Mouse (Mus musculus) heart, postnatal 0 days (tissue): ENCODE measurements at regions not wholly inside any gene's neighbourhood (a gene's known extent, or its start where the extent isn't known, plus 50 kb on each side); places are given as distances from the start of the nearest gene placed in this dataset.

Source experiments
- ATAC-seq: fragments of 200-750 bp; cut with Nextera tagmentation; 2 replicates; pipeline ENCODE4 v1.8.0; 2017; ENCODE audit warnings: low read depth, moderate number of reproducible peaks, moderate library complexity; ENCODE audit not compliant: insufficient read depth
- DNase-seq: peaks from one replicate; pipeline ENCODE4 v3.0.0-alpha.2; 2016; ENCODE audit warnings: low spot score
- H3K27ac ChIP-seq: fragments of 300-500 bp; sonication (generic); 2 replicates; pipeline ENCODE4 v1.5.1; 2014; ENCODE audit warnings: low read depth, mild to moderate bottlenecking
- H3K27me3 ChIP-seq: fragments of 300-500 bp; sonication (generic); 2 replicates; pipeline ENCODE4 v1.6.1; 2014; ENCODE audit warnings: low read length, mixed read lengths; ENCODE audit not compliant: control insufficient read depth, insufficient read depth
- H3K36me3 ChIP-seq: fragments of 300-500 bp; sonication (generic); replicated peaks from 2 replicates; pipeline ENCODE4 v1.6.1; 2014; ENCODE audit warnings: low read length, mixed read lengths; ENCODE audit not compliant: control insufficient read depth, insufficient read depth
- H3K4me1 ChIP-seq: fragments of 300-500 bp; sonication (generic); 2 replicates; pipeline ENCODE4 v1.6.1; 2014; ENCODE audit warnings: antibody characterized with exemption; ENCODE audit not compliant: control insufficient read depth, insufficient read depth
- H3K4me2 ChIP-seq: fragments of 300-500 bp; sonication (generic); 2 replicates; pipeline ENCODE4 v1.6.1; 2014; ENCODE audit warnings: low read depth, mild to moderate bottlenecking, low read length, moderate library complexity
- H3K4me3 ChIP-seq: fragments of 300-500 bp; sonication (generic); 2 replicates; pipeline ENCODE4 v1.5.1; 2014; ENCODE audit warnings: low read depth, low read length
- H3K9ac ChIP-seq: fragments of 300-500 bp; sonication (generic); replicated peaks from 2 replicates; pipeline ENCODE4 v1.6.1; 2014; ENCODE audit warnings: low read depth, low read length, mixed read lengths
- H3K9me3 ChIP-seq: fragments of 300-500 bp; sonication (generic); replicated peaks from 2 replicates; pipeline ENCODE4 v1.6.1; 2016; ENCODE audit warnings: low read length; ENCODE audit not compliant: control insufficient read depth
- CTCF ChIP-seq: IDR thresholded peaks from 2 replicates; pipeline ENCODE4 v1.5.1; 2016; ENCODE audit warnings: antibody characterized with exemption, control low read depth, low read depth
- EP300 ChIP-seq: IDR thresholded peaks from 2 replicates; pipeline ENCODE4 v1.6.1; 2016; ENCODE audit warnings: antibody characterized with exemption, low read depth
- WGBS: fragments of 180-500 bp; shearing (Covaris S2); extraction: QIAGEN DNeasy Blood & Tissue Kit; methylation state at CpG from one replicate; pipeline ENCODE4 v1.1.7; 2014; 5-methylcytosine and 5-hydroxymethylcytosine counted together

DNA sequence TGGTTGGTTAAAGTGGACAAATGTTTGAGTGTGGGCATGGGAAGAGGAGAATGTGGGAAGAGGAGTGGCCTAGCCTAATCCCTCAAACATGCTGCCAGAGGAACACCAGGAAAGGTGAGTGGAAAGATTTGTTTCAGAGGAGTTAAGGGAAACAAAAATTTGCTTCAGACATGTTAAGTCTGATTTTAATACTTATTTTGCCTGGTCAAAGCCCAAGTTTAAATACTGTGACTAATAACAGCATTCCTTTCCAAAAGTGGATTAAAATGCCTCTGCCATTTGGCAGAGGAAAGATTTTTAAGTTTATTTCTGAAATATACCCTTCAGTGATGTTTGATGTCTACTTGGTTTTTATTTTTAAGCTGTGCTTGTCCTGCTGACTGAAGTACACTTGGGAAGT, 174.6 kb upstream of the Btg1 start:
- Histone ChIP-seq H3K4me1 (no peaks in the 10 kb centered on the region), H3K27me3 (no peaks in the 10 kb centered on the region), H3K9ac (no peak overlapping the region), H3K9me3 (no peaks in the 10 kb centered on the region), H3K36me3 (no peaks in the 10 kb centered on the region), H3K27ac (no peak overlapping the region), H3K4me3 (no peak overlapping the region), H3K4me2 (no peak overlapping the region)
- TF ChIP-seq CTCF: no peak
- TF ChIP-seq EP300: no peak
- ATAC-seq (no peak), DNase-seq (no peak)

DNA sequence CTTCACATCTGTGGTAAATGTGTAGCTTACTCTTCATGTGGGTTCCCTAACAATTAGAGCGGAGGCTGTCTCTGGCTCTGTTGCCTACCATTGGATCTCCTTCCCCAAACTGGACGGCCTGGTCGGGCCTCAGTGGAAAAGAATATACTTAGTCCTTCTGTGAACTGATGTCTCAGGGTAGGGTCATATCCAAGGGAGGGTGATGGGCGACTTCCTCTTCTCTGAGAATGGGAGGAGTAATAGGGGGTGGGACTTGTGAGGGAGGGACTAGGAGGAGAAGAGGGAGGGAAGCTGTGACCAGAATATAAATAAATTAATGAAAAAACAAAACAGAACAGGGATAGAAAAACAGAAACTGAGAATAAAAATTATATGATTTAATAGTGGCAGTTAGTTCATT, 166.5 kb upstream of the Btg1 start:
- Histone ChIP-seq H3K4me2 (no peak overlapping the region), H3K4me3 (no peak overlapping the region), H3K27me3 (no peaks in the 10 kb centered on the region), H3K9me3 (0 out of 2 replicates have a peak, but pooled peaks cover 5% of the 10 kb centered on the region), H3K4me1 (no peaks in the 10 kb centered on the region), H3K9ac (no peak overlapping the region), H3K36me3 (no peaks in the 10 kb centered on the region), H3K27ac (no peak overlapping the region)
- WGBS: 85% methylated on average over 4 of the region's 4 CpGs
- no peak for DNase-seq
- TF ChIP-seq CTCF (no peak), EP300 (no peak)
- ATAC-seq: no peak

DNA sequence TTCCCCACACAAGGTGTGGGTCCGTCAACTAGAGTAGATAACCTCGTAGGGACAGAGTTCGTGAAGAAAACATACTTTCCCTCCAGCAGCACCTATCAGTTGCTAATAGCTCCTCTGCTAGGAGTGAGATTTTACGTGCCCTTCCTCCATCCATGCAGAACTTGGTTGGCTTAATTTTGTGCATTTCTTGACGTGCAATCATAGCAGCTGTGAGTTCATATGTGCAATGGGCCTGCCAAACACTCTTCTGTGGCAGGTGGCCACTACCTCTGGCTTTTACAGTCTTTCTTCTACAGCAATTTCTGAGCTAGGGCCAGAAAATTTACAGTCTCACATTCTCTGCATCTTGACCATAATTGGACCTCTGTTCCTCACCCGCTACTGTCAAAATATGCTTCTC, 161.9 kb upstream of the Btg1 start:
- no peak for ATAC-seq
- H3K4me1 ChIP-seq: no peaks in the 10 kb centered on the region
- H3K4me3 ChIP-seq: no peak overlapping the region
- H3K27me3 ChIP-seq: no peaks in the 10 kb centered on the region
- TF ChIP-seq CTCF (no peak), EP300 (no peak)
- no peak overlapping the region for H3K4me2 ChIP-seq
- no peak for DNase-seq
- WGBS: 77% methylated on average over 6 of the region's 6 CpGs
- H3K9ac ChIP-seq: no peak overlapping the region
- H3K36me3 ChIP-seq: no peaks in the 10 kb centered on the region
- 0 out of 2 replicates have a peak, but pooled peaks cover 5% of the 10 kb centered on the region for H3K9me3 ChIP-seq
- H3K27ac ChIP-seq: no peak overlapping the region

DNA sequence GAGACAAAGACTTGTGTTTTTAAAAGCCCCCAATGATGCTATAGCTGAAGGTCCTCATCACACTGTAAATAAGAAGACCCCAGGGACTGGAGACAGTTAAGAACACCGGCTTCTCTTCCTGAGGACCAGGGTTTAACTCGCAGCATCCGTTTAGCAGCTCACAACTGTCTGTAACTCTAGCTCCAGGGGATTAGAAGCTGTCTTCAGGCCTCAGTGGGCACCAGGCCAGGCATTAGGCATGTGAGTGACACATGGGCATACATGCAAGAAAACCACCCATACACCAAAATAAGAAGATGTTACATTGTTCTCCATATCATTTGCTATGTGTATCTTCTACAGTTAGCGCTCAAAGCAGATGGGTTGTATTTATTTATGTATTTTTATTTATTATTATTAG, 158.3 kb upstream of the Btg1 start:
- Histone ChIP-seq H3K9ac (no peak overlapping the region), H3K36me3 (no peaks in the 10 kb centered on the region), H3K4me1 (no peaks in the 10 kb centered on the region), H3K27ac (no peak overlapping the region), H3K4me2 (no peak overlapping the region), H3K4me3 (no peak overlapping the region), H3K9me3 (no peaks in the 10 kb centered on the region), H3K27me3 (no peaks in the 10 kb centered on the region)
- no peak for ATAC-seq
- TF ChIP-seq CTCF (no peak), EP300 (no peak)
- WGBS: 78% methylated on average over 4 of the region's 4 CpGs
- no peak for DNase-seq

DNA sequence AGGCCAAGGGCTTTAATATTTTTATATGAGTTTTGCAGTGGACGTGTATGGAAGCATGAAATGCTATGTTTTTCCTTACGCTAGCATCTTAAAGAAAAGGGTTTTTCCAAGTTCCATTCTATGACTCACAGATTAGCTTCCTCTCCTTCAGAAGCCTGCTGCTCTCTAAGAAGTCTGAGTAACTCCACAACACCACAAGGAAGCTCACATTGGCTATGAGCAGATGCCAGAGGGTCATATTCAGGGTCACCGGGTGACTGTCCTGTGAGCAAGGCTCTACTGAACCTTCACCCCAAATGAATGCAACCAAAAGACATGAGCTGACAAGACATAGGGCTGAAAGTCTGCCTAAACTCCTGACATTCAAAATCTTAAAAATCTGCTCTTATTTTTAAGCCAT, 157.6 kb upstream of the Btg1 start:
- Histone ChIP-seq H3K9me3 (no peaks in the 10 kb centered on the region), H3K4me3 (no peak overlapping the region), H3K27ac (no peak overlapping the region), H3K4me1 (no peaks in the 10 kb centered on the region), H3K4me2 (no peak overlapping the region), H3K9ac (no peak overlapping the region), H3K27me3 (no peaks in the 10 kb centered on the region), H3K36me3 (no peaks in the 10 kb centered on the region)
- 68% methylated on average over 3 of the region's 3 CpGs for WGBS
- no peak for TF ChIP-seq CTCF
- TF ChIP-seq EP300: no peak
- DNase-seq: no peak
- no peak for ATAC-seq

DNA sequence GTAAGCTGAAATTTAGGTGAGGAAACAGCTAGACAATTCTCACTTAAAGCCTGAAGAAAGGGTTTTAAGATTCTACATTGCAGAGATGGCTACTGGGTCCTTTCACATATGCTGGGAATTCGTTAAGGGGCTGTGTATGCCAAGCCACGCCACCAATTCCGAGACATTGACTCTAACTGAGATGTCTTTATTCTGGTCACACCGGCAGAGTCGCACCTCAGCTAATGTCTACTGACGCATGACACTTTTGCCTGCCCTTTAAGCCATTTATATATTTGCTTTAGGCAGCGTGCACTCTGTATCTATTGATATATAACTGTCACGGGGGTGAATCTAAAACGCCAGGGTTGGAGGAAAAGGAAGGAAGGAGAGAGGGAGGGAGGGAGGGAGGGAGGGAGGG, 156.7 kb upstream of the Btg1 start:
- no peaks in the 10 kb centered on the region for H3K4me1 ChIP-seq
- no peak for TF ChIP-seq EP300
- no peaks in the 10 kb centered on the region for H3K27me3 ChIP-seq
- 83% methylated on average over 9 of the region's 9 CpGs for WGBS
- DNase-seq: no peak
- no peaks in the 10 kb centered on the region for H3K36me3 ChIP-seq
- H3K4me2 ChIP-seq: no peak overlapping the region
- H3K9me3 ChIP-seq: no peaks in the 10 kb centered on the region
- H3K27ac ChIP-seq: no peak overlapping the region
- no peak for ATAC-seq
- no peak overlapping the region for H3K9ac ChIP-seq
- H3K4me3 ChIP-seq: no peak overlapping the region
